Mouse (Mus musculus): ENCODE measurements at regions not wholly inside any gene's neighbourhood (a gene's known extent, or its start where the extent isn't known, plus 50 kb on each side); places are given as distances from the start of the nearest gene placed in this dataset.

- WGBS = 83% methylated on average over 5 of the region's 5 CpGs
- H3K79me2 ChIP-seq (ENCODE audit: control insufficient read depth, insufficient read depth, low read length) = no peaks in the 10 kb centered on the region
- no peak overlapping the region for H3K27ac ChIP-seq (replicated peaks; ENCODE audit: insufficient read depth, low read depth, low read length)
- no peaks in the 10 kb centered on the region for H3K27me3 ChIP-seq (ENCODE audit: control insufficient read depth, insufficient read depth, low read length)
- no peak overlapping the region for H3K9ac ChIP-seq (ENCODE audit: low read depth, low read length)
- H3K4me1 ChIP-seq (ENCODE audit: control insufficient read depth, insufficient read depth, low read length) = no peaks in the 10 kb centered on the region
- no peak overlapping the region for H3K4me3 ChIP-seq (ENCODE audit: insufficient read depth, low read depth, low read length)
- TF ChIP-seq CTCF (IDR thresholded peaks at IDR 0.05; ENCODE audit: low read depth, low read length) (no peak), POLR2A (IDR thresholded peaks at IDR 0.05; ENCODE audit: extremely low read depth, insufficient read depth, low read length) (no peak)
- H3K36me3 ChIP-seq (ENCODE audit: control insufficient read depth, insufficient read depth, low read length) = no peaks in the 10 kb centered on the region
- DNase-seq (ENCODE audit: extremely low read depth, low read depth, low spot score) = no peak
These were observed 110.2 kb downstream of the Edem1 start for GRCm38 (mm10) chr6:108938646-108939045.

GRCm38 (mm10) chr6:108942288-108942687 lies 113.8 kb downstream of the Edem1 start:
- H3K79me2 ChIP-seq (ENCODE audit: control insufficient read depth, insufficient read depth, low read length) = no peaks in the 10 kb centered on the region

GRCm38 (mm10) chr6:108952389-108952788 lies 123.9 kb downstream of the Edem1 start:
- H3K27me3 ChIP-seq (ENCODE audit: control insufficient read depth, insufficient read depth, low read length) = no peaks in the 10 kb centered on the region
- H3K79me2 ChIP-seq (ENCODE audit: control insufficient read depth, insufficient read depth, low read length) = no peaks in the 10 kb centered on the region
- no peaks in the 10 kb centered on the region for H3K36me3 ChIP-seq (ENCODE audit: control insufficient read depth, insufficient read depth, low read length)
- H3K9ac ChIP-seq (ENCODE audit: low read depth, low read length) = no peak overlapping the region
- no peak for DNase-seq (ENCODE audit: extremely low read depth, low read depth, low spot score)
- no peak overlapping the region for H3K4me3 ChIP-seq (ENCODE audit: insufficient read depth, low read depth, low read length)
- TF ChIP-seq POLR2A (IDR thresholded peaks at IDR 0.05; ENCODE audit: extremely low read depth, insufficient read depth, low read length) (no peak), CTCF (IDR thresholded peaks at IDR 0.05; ENCODE audit: low read depth, low read length) (no peak)
- H3K27ac ChIP-seq (replicated peaks; ENCODE audit: insufficient read depth, low read depth, low read length) = no peak overlapping the region
- no peaks in the 10 kb centered on the region for H3K4me1 ChIP-seq (ENCODE audit: control insufficient read depth, insufficient read depth, low read length)
- 89% methylated on average over 6 of the region's 6 CpGs for WGBS

More at GRCm38 (mm10) chr6:108942288-108942687, 113.8 kb downstream of the Edem1 start:
- H3K27me3 ChIP-seq (ENCODE audit: control insufficient read depth, insufficient read depth, low read length) = no peaks in the 10 kb centered on the region
- H3K9ac ChIP-seq (ENCODE audit: low read depth, low read length) = no peak overlapping the region
- H3K27ac ChIP-seq (replicated peaks; ENCODE audit: insufficient read depth, low read depth, low read length) = no peak overlapping the region
- H3K36me3 ChIP-seq (ENCODE audit: control insufficient read depth, insufficient read depth, low read length) = no peaks in the 10 kb centered on the region
- no peak for DNase-seq (ENCODE audit: extremely low read depth, low read depth, low spot score)
- TF ChIP-seq CTCF (IDR thresholded peaks at IDR 0.05; ENCODE audit: low read depth, low read length) = no peak
- TF ChIP-seq POLR2A (IDR thresholded peaks at IDR 0.05; ENCODE audit: extremely low read depth, insufficient read depth, low read length) = no peak
- H3K4me1 ChIP-seq (ENCODE audit: control insufficient read depth, insufficient read depth, low read length) = no peaks in the 10 kb centered on the region
- no peak overlapping the region for H3K4me3 ChIP-seq (ENCODE audit: insufficient read depth, low read depth, low read length)

GRCm38 (mm10) chr6:108962810-108963209 lies 134.4 kb downstream of the Edem1 start:
- Histone ChIP-seq H3K27me3 (ENCODE audit: control insufficient read depth, insufficient read depth, low read length) (no peaks in the 10 kb centered on the region), H3K9ac (ENCODE audit: low read depth, low read length) (no peak overlapping the region), H3K79me2 (ENCODE audit: control insufficient read depth, insufficient read depth, low read length) (no peaks in the 10 kb centered on the region), H3K27ac (replicated peaks; ENCODE audit: insufficient read depth, low read depth, low read length) (no peak overlapping the region), H3K4me3 (ENCODE audit: insufficient read depth, low read depth, low read length) (no peak overlapping the region), H3K36me3 (ENCODE audit: control insufficient read depth, insufficient read depth, low read length) (no peaks in the 10 kb centered on the region), H3K4me1 (ENCODE audit: control insufficient read depth, insufficient read depth, low read length) (no peaks in the 10 kb centered on the region)
- no peak for DNase-seq (ENCODE audit: extremely low read depth, low read depth, low spot score)
- no peak for TF ChIP-seq POLR2A (IDR thresholded peaks at IDR 0.05; ENCODE audit: extremely low read depth, insufficient read depth, low read length)
- TF ChIP-seq CTCF (IDR thresholded peaks at IDR 0.05; ENCODE audit: low read depth, low read length) = no peak

- H3K27me3 ChIP-seq (ENCODE audit: control insufficient read depth, insufficient read depth, low read length) = no peaks in the 10 kb centered on the region
- no peak overlapping the region for H3K9ac ChIP-seq (ENCODE audit: low read depth, low read length)
- no peak overlapping the region for H3K27ac ChIP-seq (replicated peaks; ENCODE audit: insufficient read depth, low read depth, low read length)
- no peak overlapping the region for H3K4me3 ChIP-seq (ENCODE audit: insufficient read depth, low read depth, low read length)
- no peaks in the 10 kb centered on the region for H3K36me3 ChIP-seq (ENCODE audit: control insufficient read depth, insufficient read depth, low read length)
- peak; percentile 35 for DNase-seq (ENCODE audit: extremely low read depth, low read depth, low spot score)
- H3K79me2 ChIP-seq (ENCODE audit: control insufficient read depth, insufficient read depth, low read length) = no peaks in the 10 kb centered on the region
- 2% methylated on average over 2 of the region's 2 CpGs for WGBS
- H3K4me1 ChIP-seq (ENCODE audit: control insufficient read depth, insufficient read depth, low read length) = no peaks in the 10 kb centered on the region
- TF ChIP-seq POLR2A (IDR thresholded peaks at IDR 0.05; ENCODE audit: extremely low read depth, insufficient read depth, low read length) = no peak
- no peak for TF ChIP-seq CTCF (IDR thresholded peaks at IDR 0.05; ENCODE audit: low read depth, low read length)
These were observed 134.9 kb downstream of the Edem1 start for GRCm38 (mm10) chr6:108963295-108963694.

- no peak for TF ChIP-seq CTCF (IDR thresholded peaks at IDR 0.05; ENCODE audit: low read depth, low read length)
- TF ChIP-seq POLR2A (IDR thresholded peaks at IDR 0.05; ENCODE audit: extremely low read depth, insufficient read depth, low read length) = no peak
- Histone ChIP-seq H3K79me2 (ENCODE audit: control insufficient read depth, insufficient read depth, low read length) (no peaks in the 10 kb centered on the region), H3K4me3 (ENCODE audit: insufficient read depth, low read depth, low read length) (no peak overlapping the region), H3K36me3 (ENCODE audit: control insufficient read depth, insufficient read depth, low read length) (no peaks in the 10 kb centered on the region), H3K27me3 (ENCODE audit: control insufficient read depth, insufficient read depth, low read length) (no peaks in the 10 kb centered on the region), H3K9ac (ENCODE audit: low read depth, low read length) (no peak overlapping the region), H3K27ac (replicated peaks; ENCODE audit: insufficient read depth, low read depth, low read length) (no peak overlapping the region), H3K4me1 (ENCODE audit: control insufficient read depth, insufficient read depth, low read length) (no peaks in the 10 kb centered on the region)
- WGBS = 72% methylated on average over 4 of the region's 4 CpGs
- no peak for DNase-seq (ENCODE audit: extremely low read depth, low read depth, low spot score)
These were observed 141.2 kb downstream of the Edem1 start for GRCm38 (mm10) chr6:108969477-108970176.

All from liver, adult 2 months (tissue).